Mouse (Mus musculus) inflammation-experienced regulatory T-cells, adult 16 weeks (primary cell): ENCODE measurements around the gene Mfsd2b. TPM values are rescaled to one million over a fixed set of nuclear protein-coding genes. Genes with fewer than 3 reads are reported as not detected.

Experiments used
- polyA plus RNA-seq: library from polyadenylated mRNA; unstranded; fragments of 100-300 nt; shearing (Covaris generic); gene quantifications from one replicate; pipeline ENCODE4 v1.2.1, GENCODE M21; 2017

Gene Mfsd2b
- polyA plus RNA-seq = 0.43 TPM

GRCm38 (mm10) chr12:4874161-4874927, at the start of gene Mfsd2b:
TSS of gene Mfsd2b (minus strand) at chr12:4874359.

GRCm38 (mm10) chr12:4916994-4917804, 43.0 kb upstream of the Mfsd2b start, which contains the start of gene Atad2b:
TSS of gene Atad2b (plus strand) at chr12:4917353.

GRCm38 (mm10) chr12:4906951-4907906, 33.1 kb upstream of the Mfsd2b start, which contains the start of gene Ubxn2a:
TSS of gene Ubxn2a (minus strand) at chr12:4907705.

GRCm38 (mm10) chr12:4842890-4843597, 31.1 kb downstream of the Mfsd2b start, which contains the start of gene Wdcp:
TSS of gene Wdcp (plus strand) at chr12:4843303.

GRCm38 (mm10) chr12:4841392-4841887, 32.7 kb downstream of the Mfsd2b start, which contains the start of gene Fkbp1b:
TSS of gene Fkbp1b (minus strand) at chr12:4841591.

GRCm38 (mm10) chr12:4817361-4818101, 56.6 kb downstream of the Mfsd2b start, which contains the start of gene Sf3b6:
TSS of gene Sf3b6 (plus strand) at chr12:4817544.

Other genes with a start within 250 kb of the Mfsd2b start
- gene Fam228a, start 135.9 kb downstream of the Mfsd2b start, polyA plus RNA-seq = not detected
- not detected for gene Pfn4, start 105.3 kb downstream of the Mfsd2b start, polyA plus RNA-seq
- not detected for gene Fam228b, start 105.1 kb downstream of the Mfsd2b start, polyA plus RNA-seq
- 400 TPM for gene Sf3b6, start 56.8 kb downstream of the Mfsd2b start, polyA plus RNA-seq
- not detected for gene Fkbp1b, start 32.8 kb downstream of the Mfsd2b start, polyA plus RNA-seq
- gene Wdcp, start 31.1 kb downstream of the Mfsd2b start, polyA plus RNA-seq = 12.1 TPM
- gene Ubxn2a, start 33.3 kb upstream of the Mfsd2b start, polyA plus RNA-seq = 17.1 TPM
- 9.2 TPM for gene Atad2b, start 43.0 kb upstream of the Mfsd2b start, polyA plus RNA-seq